Mouse (Mus musculus): ENCODE measurements around the gene Gabarap. TPM values are rescaled to one million over a fixed set of nuclear protein-coding genes. Genes with fewer than 3 reads are reported as not detected.

The Gabarap gene
- polyA plus RNA-seq, 1 experiment from 2014 or later: 610 TPM

GRCm38 (mm10) chr11:70029829-70030550, 39.0 kb downstream of the Gabarap start:
- H3K4me3 ChIP-seq: peak overlapping the region; percentile 30
- WGBS: 16% methylated on average over 11 of the region's 11 CpGs
- peak; percentile 63 for ATAC-seq (replicated peaks)
- peaks cover 59% of the 10 kb centered on the region for H3K4me1 ChIP-seq
- H3K27me3 ChIP-seq: no peaks in the 10 kb centered on the region
- peak overlapping the region; percentile 34 for H3K9ac ChIP-seq (replicated peaks)
- peaks cover 26% of the 10 kb centered on the region for H3K36me3 ChIP-seq
- no peaks in the 10 kb centered on the region for H3K9me3 ChIP-seq
- peak overlapping the region; percentile 48 for H3K4me2 ChIP-seq (replicated peaks)
- H3K27ac ChIP-seq (replicated peaks): peak overlapping the region; percentile 95

- Histone ChIP-seq H3K36me3 (peaks cover 26% of the 10 kb centered on the region), H3K9me3 (no peaks in the 10 kb centered on the region), H3K4me2 (replicated peaks) (peak overlapping the region; percentile 48), H3K4me1 (peaks cover 54% of the 10 kb centered on the region), H3K9ac (replicated peaks) (peak overlapping the region; percentile 34), H3K4me3 (peak overlapping the region; percentile 30), H3K27ac (replicated peaks) (peak overlapping the region; percentile 95), H3K27me3 (no peaks in the 10 kb centered on the region)
- 93% methylated on average over 28 of the region's 28 CpGs for WGBS
- no peak for ATAC-seq (replicated peaks)
Measured at GRCm38 (mm10) chr11:70030651-70031320, 39.8 kb downstream of the Gabarap start.

- Histone ChIP-seq H3K27ac (replicated peaks) (peak overlapping the region; percentile 95; the same call in 1 of the 2 replicates), H3K27me3 (no peaks in the 10 kb centered on the region)
Measured at GRCm38 (mm10) chr11:70031321-70031670, 40.4 kb downstream of the Gabarap start.

GRCm38 (mm10) chr11:70038174-70038573, 47.2 kb downstream of the Gabarap start:
- WGBS: 82% methylated on average over 7 of the region's 7 CpGs
- H3K36me3 ChIP-seq: peaks cover 43% of the 10 kb centered on the region

More at GRCm38 (mm10) chr11:70031321-70031670, 40.4 kb downstream of the Gabarap start:
- Histone ChIP-seq H3K4me1 (peaks cover 49% of the 10 kb centered on the region), H3K4me2 (replicated peaks) (no peak overlapping the region), H3K36me3 (peaks cover 26% of the 10 kb centered on the region), H3K9me3 (no peaks in the 10 kb centered on the region), H3K9ac (replicated peaks) (no peak overlapping the region), H3K4me3 (no peak overlapping the region)
- no peak for ATAC-seq (replicated peaks)
- WGBS: 97% methylated on average over 11 of the region's 11 CpGs

GRCm38 (mm10) chr11:70039631-70040030, 48.7 kb downstream of the Gabarap start:
- Histone ChIP-seq H3K9ac (replicated peaks) (no peak overlapping the region), H3K36me3 (peaks cover 52% of the 10 kb centered on the region), H3K4me2 (replicated peaks) (no peak overlapping the region), H3K9me3 (no peaks in the 10 kb centered on the region), H3K27me3 (no peaks in the 10 kb centered on the region), H3K27ac (replicated peaks) (no peak overlapping the region), H3K4me3 (no peak overlapping the region), H3K4me1 (no peaks in the 10 kb centered on the region)
- WGBS: 92% methylated on average over 10 of the region's 10 CpGs
- no peak for ATAC-seq (replicated peaks)

More at GRCm38 (mm10) chr11:70038174-70038573, 47.2 kb downstream of the Gabarap start:
- H3K9me3 ChIP-seq: no peaks in the 10 kb centered on the region
- ATAC-seq (replicated peaks): no peak
- H3K4me2 ChIP-seq (replicated peaks): no peak overlapping the region
- H3K27me3 ChIP-seq: no peaks in the 10 kb centered on the region
- no peak overlapping the region for H3K9ac ChIP-seq (replicated peaks)
- no peak overlapping the region for H3K27ac ChIP-seq (replicated peaks)
- H3K4me1 ChIP-seq: no peaks in the 10 kb centered on the region
- H3K4me3 ChIP-seq: no peak overlapping the region

GRCm38 (mm10) chr11:70040184-70040583, 49.2 kb downstream of the Gabarap start:
- H3K4me1 ChIP-seq: no peaks in the 10 kb centered on the region
- H3K4me3 ChIP-seq: no peak overlapping the region
- 90% methylated on average over 7 of the region's 7 CpGs for WGBS
- H3K36me3 ChIP-seq: peaks cover 56% of the 10 kb centered on the region
- H3K27me3 ChIP-seq: no peaks in the 10 kb centered on the region
- no peaks in the 10 kb centered on the region for H3K9me3 ChIP-seq
- H3K4me2 ChIP-seq (replicated peaks): no peak overlapping the region
- H3K9ac ChIP-seq (replicated peaks): no peak overlapping the region
- no peak for ATAC-seq (replicated peaks)
- no peak overlapping the region for H3K27ac ChIP-seq (replicated peaks)

- Histone ChIP-seq H3K9me3 (no peaks in the 10 kb centered on the region), H3K4me1 (no peaks in the 10 kb centered on the region), H3K36me3 (peaks cover 60% of the 10 kb centered on the region), H3K9ac (replicated peaks) (no peak overlapping the region), H3K27me3 (no peaks in the 10 kb centered on the region), H3K4me3 (no peak overlapping the region), H3K27ac (replicated peaks) (no peak overlapping the region), H3K4me2 (replicated peaks) (no peak overlapping the region)
- WGBS: 91% methylated on average over 23 of the region's 23 CpGs
- no peak for ATAC-seq (replicated peaks)
Measured at GRCm38 (mm10) chr11:70042309-70043085, 51.6 kb downstream of the Gabarap start.

GRCm38 (mm10) chr11:70043665-70044064, 52.7 kb downstream of the Gabarap start:
- 0 out of 2 replicates have a peak overlapping the region, but pooled peaks have one; percentile 19 for H3K27ac ChIP-seq (replicated peaks)
- H3K4me3 ChIP-seq: no peak overlapping the region
- no peaks in the 10 kb centered on the region for H3K27me3 ChIP-seq
- peaks cover 53% of the 10 kb centered on the region for H3K36me3 ChIP-seq
- H3K9me3 ChIP-seq: no peaks in the 10 kb centered on the region
- H3K4me1 ChIP-seq: no peaks in the 10 kb centered on the region
- no peak for ATAC-seq (replicated peaks)
- no peak overlapping the region for H3K4me2 ChIP-seq (replicated peaks)
- 83% methylated on average over 7 of the region's 7 CpGs for WGBS
- H3K9ac ChIP-seq (replicated peaks): no peak overlapping the region

MicroRNAs within 50 kb of the gene (microRNA counts, 519-probe panel; counts per million panel counts)
- microRNA mmu-miR-324-3p: not detected
- 2,952 counts per million, percentile 71 among the panel's probes with 10 or more counts for microRNA mmu-miR-324-5p

Small RNA genes lying within 50 kb of the gene (microRNA-seq; reads per million reads assigned to microRNA genes)
- not detected for gene Gm44349
- 3,302 reads per million, percentile 89 among the genes with 10 or more reads in this experiment for gene Mir324

Other genes starting within 250 kb of the Gabarap start
- gene Polr2a, start 232.5 kb upstream of the Gabarap start, polyA plus RNA-seq (2015; fragmentation: Nextera tagmentation; extraction: Ambion mirVana): 17.5 and 19.2 TPM in 2 replicates
- 0.28 and 0.56 TPM in 2 replicates for gene Slc35g3, start 229.2 kb upstream of the Gabarap start, polyA plus RNA-seq (2015; fragmentation: Nextera tagmentation; extraction: Ambion mirVana)
- 2.8 and 3.2 TPM in 2 replicates for gene Zbtb4, start 225.2 kb upstream of the Gabarap start, polyA plus RNA-seq (2015; fragmentation: Nextera tagmentation; extraction: Ambion mirVana)
- gene Chrnb1, start 195.2 kb upstream of the Gabarap start, polyA plus RNA-seq (2015; fragmentation: Nextera tagmentation; extraction: Ambion mirVana): 1.2 and 1.4 TPM in 2 replicates
- 6.2 and 6.7 TPM in 2 replicates for gene Fgf11, start 189.3 kb upstream of the Gabarap start, polyA plus RNA-seq (2015; fragmentation: Nextera tagmentation; extraction: Ambion mirVana)
- 0.61 and 0.98 TPM in 2 replicates for gene Tmem102, start 185.5 kb upstream of the Gabarap start, polyA plus RNA-seq (2015; fragmentation: Nextera tagmentation; extraction: Ambion mirVana)
- not detected in 2 replicates for gene Gm39566, start 175.8 kb upstream of the Gabarap start, polyA plus RNA-seq (2015; fragmentation: Nextera tagmentation; extraction: Ambion mirVana)
- not detected in 2 replicates for gene Spem2, start 172.7 kb upstream of the Gabarap start, polyA plus RNA-seq (2015; fragmentation: Nextera tagmentation; extraction: Ambion mirVana)
- gene Spem1, start 169.0 kb upstream of the Gabarap start, polyA plus RNA-seq (2015; fragmentation: Nextera tagmentation; extraction: Ambion mirVana): 0.33 and 0.36 TPM in 2 replicates
- 20.9 and 21.3 TPM in 2 replicates for gene Nlgn2, start 153.4 kb upstream of the Gabarap start, polyA plus RNA-seq (2015; fragmentation: Nextera tagmentation; extraction: Ambion mirVana)
- 333 and 335 TPM in 2 replicates for gene Tmem256, start 152.6 kb upstream of the Gabarap start, polyA plus RNA-seq (2015; fragmentation: Nextera tagmentation; extraction: Ambion mirVana)
- 51.0 and 51.2 TPM in 2 replicates for gene Plscr3, start 144.8 kb upstream of the Gabarap start, polyA plus RNA-seq (2015; fragmentation: Nextera tagmentation; extraction: Ambion mirVana)
- gene Tnk1, start 132.4 kb upstream of the Gabarap start, polyA plus RNA-seq (2015; fragmentation: Nextera tagmentation; extraction: Ambion mirVana): 0.27 and 0.36 TPM in 2 replicates
- not detected in 2 replicates for gene Tmem95, start 113.1 kb upstream of the Gabarap start, polyA plus RNA-seq (2015; fragmentation: Nextera tagmentation; extraction: Ambion mirVana)
- 1.2 and 1.3 TPM in 2 replicates for gene Kctd11, start 109.7 kb upstream of the Gabarap start, polyA plus RNA-seq (2015; fragmentation: Nextera tagmentation; extraction: Ambion mirVana)
- 0.48 and 0.51 TPM in 2 replicates for gene Acap1, start 95.6 kb upstream of the Gabarap start, polyA plus RNA-seq (2015; fragmentation: Nextera tagmentation; extraction: Ambion mirVana)
- 19.9 and 20.7 TPM in 2 replicates for gene 2810408A11Rik, start 90.2 kb upstream of the Gabarap start, polyA plus RNA-seq (2015; fragmentation: Nextera tagmentation; extraction: Ambion mirVana)
- 18.5 and 23.0 TPM in 2 replicates for gene Neurl4, start 90.1 kb upstream of the Gabarap start, polyA plus RNA-seq (2015; fragmentation: Nextera tagmentation; extraction: Ambion mirVana)
- gene Gps2, start 77.3 kb upstream of the Gabarap start, polyA plus RNA-seq (2015; fragmentation: Nextera tagmentation; extraction: Ambion mirVana): 79.6 and 92.2 TPM in 2 replicates
- gene Eif5a, start 69.2 kb upstream of the Gabarap start, polyA plus RNA-seq (2015; fragmentation: Nextera tagmentation; extraction: Ambion mirVana): 1,167 and 1,257 TPM in 2 replicates
- 5.6 and 5.8 TPM in 2 replicates for gene Ybx2, start 55.3 kb upstream of the Gabarap start, polyA plus RNA-seq (2015; fragmentation: Nextera tagmentation; extraction: Ambion mirVana)
- 6.4 and 7.5 TPM in 2 replicates for gene Slc2a4, start 43.0 kb upstream of the Gabarap start, polyA plus RNA-seq (2015; fragmentation: Nextera tagmentation; extraction: Ambion mirVana)
- 0.28 and 0.56 TPM in 2 replicates for gene Cldn7, start 26.4 kb upstream of the Gabarap start, polyA plus RNA-seq (2015; fragmentation: Nextera tagmentation; extraction: Ambion mirVana)
- 18.4 and 20.8 TPM in 2 replicates for gene Ctdnep1, start 10.0 kb upstream of the Gabarap start, polyA plus RNA-seq (2015; fragmentation: Nextera tagmentation; extraction: Ambion mirVana)
- gene Elp5, start 8.6 kb upstream of the Gabarap start, polyA plus RNA-seq (2015; fragmentation: Nextera tagmentation; extraction: Ambion mirVana): 170 and 171 TPM in 2 replicates
- gene Phf23, start 4.6 kb downstream of the Gabarap start, polyA plus RNA-seq (2015; fragmentation: Nextera tagmentation; extraction: Ambion mirVana): 71.5 and 75.6 TPM in 2 replicates
- 35.3 and 37.5 TPM in 2 replicates for gene Dvl2, start 9.5 kb downstream of the Gabarap start, polyA plus RNA-seq (2015; fragmentation: Nextera tagmentation; extraction: Ambion mirVana)
- gene Acadvl, start 24.3 kb downstream of the Gabarap start, polyA plus RNA-seq (2015; fragmentation: Nextera tagmentation; extraction: Ambion mirVana): 57.0 and 60.7 TPM in 2 replicates
- 27.8 and 29.8 TPM in 2 replicates for gene Dlg4, start 25.8 kb downstream of the Gabarap start, polyA plus RNA-seq (2015; fragmentation: Nextera tagmentation; extraction: Ambion mirVana)
- 1.8 and 2.0 TPM in 2 replicates for gene Asgr1, start 62.9 kb downstream of the Gabarap start, polyA plus RNA-seq (2015; fragmentation: Nextera tagmentation; extraction: Ambion mirVana)
- gene Asgr2, start 101.5 kb downstream of the Gabarap start, polyA plus RNA-seq (2015; fragmentation: Nextera tagmentation; extraction: Ambion mirVana): not detected in 2 replicates
- 0.56 and 0.64 TPM in 2 replicates for gene Mgl2, start 139.2 kb downstream of the Gabarap start, polyA plus RNA-seq (2015; fragmentation: Nextera tagmentation; extraction: Ambion mirVana)
- gene Clec10a, start 165.1 kb downstream of the Gabarap start, polyA plus RNA-seq (2015; fragmentation: Nextera tagmentation; extraction: Ambion mirVana): 0.73 and 0.75 TPM in 2 replicates
- gene Slc16a11, start 221.6 kb downstream of the Gabarap start, polyA plus RNA-seq (2015; fragmentation: Nextera tagmentation; extraction: Ambion mirVana): 3.2 and 3.6 TPM in 2 replicates
- gene Slc16a13, start 229.9 kb downstream of the Gabarap start, polyA plus RNA-seq (2015; fragmentation: Nextera tagmentation; extraction: Ambion mirVana): 14.9 and 17.7 TPM in 2 replicates
- 5.7 and 6.1 TPM in 2 replicates for gene Bcl6b, start 238.7 kb downstream of the Gabarap start, polyA plus RNA-seq (2015; fragmentation: Nextera tagmentation; extraction: Ambion mirVana)
- 191 and 199 TPM in 2 replicates for gene 0610010K14Rik, start 246.8 kb downstream of the Gabarap start, polyA plus RNA-seq (2015; fragmentation: Nextera tagmentation; extraction: Ambion mirVana)
- gene Gm21988, start 248.7 kb downstream of the Gabarap start, polyA plus RNA-seq (2015; fragmentation: Nextera tagmentation; extraction: Ambion mirVana): 12.9 and 13.0 TPM in 2 replicates
- gene Rnasek, start 248.7 kb downstream of the Gabarap start, polyA plus RNA-seq (2015; fragmentation: Nextera tagmentation; extraction: Ambion mirVana): 271 and 278 TPM in 2 replicates